Mouse (Mus musculus) heart, embryonic 11.5 days (tissue): ENCODE data around the gene Grap. TPM values are rescaled to one million over a fixed set of nuclear protein-coding genes. Genes with fewer than 3 reads are reported as not detected.
"Not testable (repeated sequence)": the region's sequence is repeated elsewhere in the genome, so short reads cannot be mapped to it uniquely, and the experiment has no call there.

Experiments used
- ATAC-seq: fragments of 200-750 bp; cut with Nextera tagmentation; replicated peaks from 2 replicates; pipeline ENCODE4 v1.8.0; 2017; ENCODE audit warnings: moderate library complexity; ENCODE audit not compliant: insufficient number of reproducible peaks, low FRiP score, low TSS enrichment
- H3K27ac ChIP-seq: fragments of 300-500 bp; sonication (generic); 2 replicates; pipeline ENCODE4 v1.5.1; 2014; ENCODE audit warnings: mild to moderate bottlenecking, low read depth, low read length
- H3K27me3 ChIP-seq: fragments of 300-500 bp; sonication (generic); 2 replicates; pipeline ENCODE4 v1.6.1; 2014; ENCODE audit warnings: mild to moderate bottlenecking, low read length, mixed read lengths; ENCODE audit not compliant: control insufficient read depth, insufficient read depth
- H3K36me3 ChIP-seq: fragments of 300-500 bp; sonication (generic); 2 replicates; pipeline ENCODE4 v1.6.1; 2014; ENCODE audit warnings: mild to moderate bottlenecking, low read length, moderate library complexity, mixed read lengths; ENCODE audit not compliant: control insufficient read depth, insufficient read depth
- H3K4me1 ChIP-seq: fragments of 300-500 bp; sonication (generic); 2 replicates; pipeline ENCODE4 v1.6.1; 2014; ENCODE audit warnings: low read length; ENCODE audit not compliant: control insufficient read depth, insufficient read depth
- H3K4me2 ChIP-seq: fragments of 300-500 bp; sonication (generic); 2 replicates; pipeline ENCODE4 v1.6.1; 2014; ENCODE audit warnings: mild to moderate bottlenecking, moderate library complexity
- H3K4me3 ChIP-seq: fragments of 300-500 bp; sonication (generic); 2 replicates; pipeline ENCODE4 v1.5.1; 2014; ENCODE audit warnings: low read depth, low read length
- H3K9ac ChIP-seq: fragments of 300-500 bp; sonication (generic); 2 replicates; pipeline ENCODE4 v1.6.1; 2014; ENCODE audit warnings: mild to moderate bottlenecking, low read depth, low read length, moderate library complexity
- H3K9me3 ChIP-seq: fragments of 300-500 bp; sonication (generic); replicated peaks from 2 replicates; pipeline ENCODE4 v1.6.1; 2016; ENCODE audit warnings: low read length; ENCODE audit not compliant: control insufficient read depth
- WGBS: fragments of 180-500 bp; shearing (Covaris S2); extraction: QIAGEN DNeasy Blood & Tissue Kit; methylation state at CpG from one replicate; pipeline ENCODE4 v1.1.7; 2014; ENCODE audit not compliant: insufficient replicate concordance; 5-methylcytosine and 5-hydroxymethylcytosine counted together
- polyA plus RNA-seq: library from polyadenylated mRNA; unstranded; fragments of >200 nt; fragmentation: Nextera tagmentation; extraction: Ambion mirVana; gene quantifications from 2 replicates; pipeline ENCODE4 v1.2.1, GENCODE M21; 2014

The Grap gene
- polyA plus RNA-seq, 1 experiment from 2014 or later: 7.3 TPM

- 88% methylated on average over 1 of the region's 1 CpGs for whole genome bisulfite sequencing
- H3K4me1 ChIP-seq: no peaks in the 10 kb centered on the region
- no peak overlapping the region for H3K4me2 ChIP-seq
- no peaks in the 10 kb centered on the region for H3K9me3 ChIP-seq
- H3K9ac ChIP-seq: no peak overlapping the region
- no peak overlapping the region for H3K27ac ChIP-seq
- no peak overlapping the region for H3K4me3 ChIP-seq
- no peaks in the 10 kb centered on the region for H3K27me3 ChIP-seq
- H3K36me3 ChIP-seq: no peaks in the 10 kb centered on the region
- ATAC-seq: no peak
Measured at GRCm38 (mm10) chr11:61626509-61626908, 26.6 kb upstream of the Grap start.

GRCm38 (mm10) chr11:61629621-61630020 is 23.4 kb upstream of the Grap start:
- Histone ChIP-seq H3K9me3 (no peaks in the 10 kb centered on the region), H3K9ac (no peak overlapping the region), H3K4me1 (no peaks in the 10 kb centered on the region), H3K4me2 (no peak overlapping the region), H3K27me3 (no peaks in the 10 kb centered on the region), H3K36me3 (no peaks in the 10 kb centered on the region), H3K27ac (no peak overlapping the region), H3K4me3 (no peak overlapping the region)
- 50% methylated on average over 3 of the region's 3 CpGs for WGBS
- no peak for ATAC-seq

- not testable (repeated sequence) for H3K4me1 ChIP-seq, H3K36me3 ChIP-seq, ATAC-seq, H3K9me3 ChIP-seq, H3K27ac ChIP-seq, H3K9ac ChIP-seq, H3K27me3 ChIP-seq, H3K4me3 ChIP-seq, H3K4me2 ChIP-seq
- WGBS: 85% methylated on average over 3 of the region's 4 CpGs
Measured at GRCm38 (mm10) chr11:61636309-61636708, 16.8 kb upstream of the Grap start.

GRCm38 (mm10) chr11:61637413-61637812 is 15.7 kb upstream of the Grap start:
- no peaks in the 10 kb centered on the region for H3K27me3 ChIP-seq
- no peak overlapping the region for H3K9ac ChIP-seq
- H3K4me1 ChIP-seq: 0 out of 2 replicates have a peak, but pooled peaks cover 2% of the 10 kb centered on the region
- H3K27ac ChIP-seq: no peak overlapping the region
- H3K9me3 ChIP-seq: no peaks in the 10 kb centered on the region
- ATAC-seq: no peak
- no peak overlapping the region for H3K4me2 ChIP-seq
- no peak overlapping the region for H3K4me3 ChIP-seq
- no peaks in the 10 kb centered on the region for H3K36me3 ChIP-seq
- 39% methylated on average over 1 of the region's 1 CpGs for WGBS

GRCm38 (mm10) chr11:61637856-61638255 is 15.2 kb upstream of the Grap start:
- H3K9me3 ChIP-seq: no peaks in the 10 kb centered on the region
- H3K4me2 ChIP-seq: no peak overlapping the region
- H3K27ac ChIP-seq: no peak overlapping the region
- no peaks in the 10 kb centered on the region for H3K36me3 ChIP-seq
- H3K27me3 ChIP-seq: no peaks in the 10 kb centered on the region
- H3K9ac ChIP-seq: no peak overlapping the region
- no peak overlapping the region for H3K4me3 ChIP-seq
- H3K4me1 ChIP-seq: 0 out of 2 replicates have a peak, but pooled peaks cover 2% of the 10 kb centered on the region
- no peak for ATAC-seq
- 82% methylated on average over 3 of the region's 3 CpGs for WGBS

- Histone ChIP-seq H3K36me3 (no peaks in the 10 kb centered on the region), H3K9ac (no peak overlapping the region), H3K9me3 (no peaks in the 10 kb centered on the region), H3K27ac (no peak overlapping the region), H3K4me1 (0 out of 2 replicates have a peak, but pooled peaks cover 2% of the 10 kb centered on the region), H3K4me3 (no peak overlapping the region), H3K4me2 (no peak overlapping the region), H3K27me3 (no peaks in the 10 kb centered on the region)
- ATAC-seq: no peak
- WGBS: 57% methylated on average over 12 of the region's 12 CpGs
Measured at GRCm38 (mm10) chr11:61638764-61639536, 14.1 kb upstream of the Grap start.

GRCm38 (mm10) chr11:61639601-61640177 is 13.4 kb upstream of the Grap start:
- H3K9ac ChIP-seq: no peak overlapping the region
- WGBS: 82% methylated on average over 6 of the region's 6 CpGs
- H3K9me3 ChIP-seq: no peaks in the 10 kb centered on the region

GRCm38 (mm10) chr11:61640585-61640984 is 12.5 kb upstream of the Grap start:
- H3K27ac ChIP-seq, H3K36me3 ChIP-seq, H3K9ac ChIP-seq, ATAC-seq, H3K27me3 ChIP-seq, H3K4me2 ChIP-seq, H3K9me3 ChIP-seq, H3K4me1 ChIP-seq, H3K4me3 ChIP-seq: not testable (repeated sequence)
- 50% methylated on average over 9 of the region's 9 CpGs for WGBS

More at GRCm38 (mm10) chr11:61639601-61640177, 13.4 kb upstream of the Grap start:
- Histone ChIP-seq H3K36me3 (no peaks in the 10 kb centered on the region), H3K4me1 (peaks cover 2% of the 10 kb centered on the region; the same call in 1 of the 2 replicates), H3K27ac (no peak overlapping the region), H3K4me2 (no peak overlapping the region), H3K27me3 (no peaks in the 10 kb centered on the region), H3K4me3 (no peak overlapping the region)
- ATAC-seq: no peak
